Mouse (Mus musculus) right cerebral cortex, postnatal 25 days (tissue): ENCODE data around the gene Ccdc38.
"Not testable (repeated sequence)": the region's sequence is repeated elsewhere in the genome, so short reads cannot be mapped to it uniquely, and the experiment has no call there.

Source experiments
- DNase-seq: peaks from one replicate; pipeline ENCODE4 v3.0.0; 2022

Gene Ccdc38

GRCm38 (mm10) chr10:93552596-93552995 lies 12.2 kb downstream of the Ccdc38 start:
- no peak for DNase-seq

- not testable (repeated sequence) for DNase-seq
Observed at GRCm38 (mm10) chr10:93557971-93558370, 17.5 kb downstream of the Ccdc38 start.

- DNase-seq: no peak
Observed at GRCm38 (mm10) chr10:93559786-93560185, 19.4 kb downstream of the Ccdc38 start.

- DNase-seq: no peak
Observed at GRCm38 (mm10) chr10:93564518-93565090, 24.2 kb downstream of the Ccdc38 start.

GRCm38 (mm10) chr10:93567066-93567465 lies 26.6 kb downstream of the Ccdc38 start:
- DNase-seq: no peak

- no peak for DNase-seq
Observed at GRCm38 (mm10) chr10:93567841-93568566, 27.6 kb downstream of the Ccdc38 start.

- DNase-seq: no peak
Observed at GRCm38 (mm10) chr10:93568671-93569070, 28.2 kb downstream of the Ccdc38 start.

- DNase-seq: no peak
Observed at GRCm38 (mm10) chr10:93572209-93572608, 31.8 kb downstream of the Ccdc38 start.

GRCm38 (mm10) chr10:93574966-93575365 lies 34.5 kb downstream of the Ccdc38 start:
- no peak for DNase-seq

- no peak for DNase-seq
Observed at GRCm38 (mm10) chr10:93575960-93576359, 35.5 kb downstream of the Ccdc38 start.

GRCm38 (mm10) chr10:93577271-93577886 lies 36.9 kb downstream of the Ccdc38 start:
- DNase-seq: peak; percentile 52

GRCm38 (mm10) chr10:93588796-93589195 lies 48.4 kb downstream of the Ccdc38 start:
- DNase-seq: no peak

- DNase-seq: peak; percentile 91
Observed at GRCm38 (mm10) chr10:93589281-93589848, 48.9 kb downstream of the Ccdc38 start, which contains the start of gene Snrpf. Gene Snrpf (minus strand): TSS chr10:93589706.

GRCm38 (mm10) chr10:93592456-93592855 lies 52.0 kb downstream of the Ccdc38 start:
- DNase-seq: no peak

GRCm38 (mm10) chr10:93594022-93594482 lies 53.6 kb downstream of the Ccdc38 start:
- DNase-seq: peak; percentile 82

- no peak for DNase-seq
Observed at GRCm38 (mm10) chr10:93595831-93596230, 55.4 kb downstream of the Ccdc38 start.

GRCm38 (mm10) chr10:93596641-93597040 lies 56.2 kb downstream of the Ccdc38 start:
- no peak for DNase-seq

GRCm38 (mm10) chr10:93602309-93602708 lies 61.9 kb downstream of the Ccdc38 start:
- no peak for DNase-seq

GRCm38 (mm10) chr10:93603256-93603655 lies 62.8 kb downstream of the Ccdc38 start:
- no peak for DNase-seq

GRCm38 (mm10) chr10:93606326-93606725 lies 65.9 kb downstream of the Ccdc38 start:
- DNase-seq: no peak

GRCm38 (mm10) chr10:93608051-93608450 lies 67.6 kb downstream of the Ccdc38 start:
- DNase-seq: no peak

- no peak for DNase-seq
Observed at GRCm38 (mm10) chr10:93609236-93609635, 68.8 kb downstream of the Ccdc38 start.

- no peak for DNase-seq
Observed at GRCm38 (mm10) chr10:93610896-93611295, 70.5 kb downstream of the Ccdc38 start.
